Mouse (Mus musculus): ENCODE data around the gene Nae1. TPM values are rescaled to one million over a fixed set of nuclear protein-coding genes. Genes with fewer than 3 reads are reported as not detected.
"Not testable (repeated sequence)": the region's sequence is repeated elsewhere in the genome, so short reads cannot be mapped to it uniquely, and the experiment has no call there.

The Nae1 gene
- 59.2 and 64.1 TPM in 2 replicates for polyA plus RNA-seq (2015; fragmentation: Nextera tagmentation; extraction: Ambion mirVana)

DNA sequence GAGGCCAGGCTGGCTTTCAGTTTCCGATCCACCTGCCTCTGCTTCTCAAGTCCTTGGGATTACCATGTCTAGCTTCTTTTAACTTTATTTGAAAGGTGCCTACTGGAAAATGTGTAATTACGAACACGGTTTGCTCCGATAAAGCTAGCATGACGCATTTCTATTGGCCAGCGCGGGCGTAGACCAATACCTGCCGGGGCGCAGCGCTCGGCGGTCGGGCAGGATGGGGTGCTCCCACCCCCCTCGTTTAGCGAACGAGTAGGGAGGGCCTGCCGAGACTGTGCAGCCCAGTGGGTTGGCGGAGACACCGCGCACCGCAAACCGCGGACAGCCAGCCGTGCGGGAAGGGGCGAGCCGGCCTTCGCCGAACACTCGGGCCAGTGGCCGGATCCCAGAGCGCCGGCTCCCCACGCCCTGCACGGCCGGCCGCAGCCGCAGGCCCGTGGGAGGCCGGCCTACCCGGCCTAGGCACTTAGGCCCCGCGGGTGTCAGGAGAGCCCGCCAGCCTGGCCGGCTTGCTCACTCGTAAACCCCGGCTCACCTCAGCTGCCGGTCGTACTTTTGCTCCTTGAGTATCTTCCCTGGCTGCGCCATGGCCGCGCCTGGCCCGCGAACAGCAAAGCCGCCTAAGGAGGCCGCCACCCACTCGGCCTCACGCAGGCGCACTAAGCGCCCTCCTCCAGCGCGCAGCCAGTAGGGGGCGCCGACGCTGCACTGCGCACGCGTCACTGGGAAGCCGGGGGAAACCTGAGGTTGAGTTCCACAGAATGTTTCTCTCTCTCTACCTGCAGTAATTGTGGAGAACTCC is at the start of gene Nae1, which contains the start of gene Car7:
Nae1 (minus strand) TSS at position 667 of the 808 bp plus-strand sequence.
Car7 (plus strand) TSS at position 719 of the 808 bp plus-strand sequence.
- Histone ChIP-seq H3K9ac (ENCODE audit: low read length) (peak within 1 kb of the TSS; percentile 95), H3K4me1 (replicated peaks; ENCODE audit: control insufficient read depth, insufficient read depth) (no peaks in the 10 kb centered on the region; the same call in 1 of the 2 replicates), H3K4me3 (ENCODE audit: low read depth, low read length) (peak within 1 kb of the TSS; percentile 98), H3K27ac (replicated peaks) (peak within 1 kb of the TSS; percentile 91), H3K27me3 (ENCODE audit: control insufficient read depth, insufficient read depth, low read length) (no peaks in the 10 kb centered on the region), H3K4me2 (replicated peaks; ENCODE audit: low read depth) (peak within 1 kb of the TSS; percentile 69), H3K9me3 (ENCODE audit: control insufficient read depth, low read length) (no peaks in the 10 kb centered on the region), H3K36me3 (ENCODE audit: control insufficient read depth, insufficient read depth, low read length) (peaks cover 5% of the 10 kb centered on the region; the same call in 1 of the 2 replicates)
- WGBS, result under 1% methylated on average over 69 of the region's 70 CpGs
- TF ChIP-seq CTCF (IDR thresholded peaks at IDR 0.05; ENCODE audit: low read depth), result peak; percentile 99
- TF ChIP-seq EP300 (optimal IDR thresholded peaks at IDR 0.05), result no peak
- DNase-seq (ENCODE audit: low spot score) (peak; percentile 96), ATAC-seq (ENCODE audit: low FRiP score, low TSS enrichment) (peak; percentile 94)

DNA sequence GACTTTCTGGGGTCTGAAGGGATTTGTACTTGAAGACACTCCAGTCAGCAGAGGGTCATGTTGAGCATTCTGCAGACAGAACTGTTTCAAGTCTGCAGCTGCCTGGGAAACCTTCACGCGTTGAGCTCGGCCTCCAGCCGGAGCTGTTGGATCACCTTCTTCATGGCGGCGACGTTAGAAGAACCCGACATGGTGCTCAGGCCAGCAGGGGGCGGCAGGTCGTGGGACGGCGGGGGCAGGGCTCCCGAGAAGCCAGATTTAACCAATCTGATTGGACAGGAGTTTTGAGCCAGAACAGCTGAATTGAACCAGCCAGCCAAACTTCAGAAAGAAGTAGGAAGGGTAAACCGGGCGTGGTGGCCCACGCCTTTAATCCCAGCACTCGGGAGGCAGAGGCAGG is 43.2 kb upstream of the Nae1 start:
- not testable (repeated sequence) for H3K9me3 ChIP-seq (ENCODE audit: control insufficient read depth, low read length); H3K9ac ChIP-seq (ENCODE audit: low read length); H3K4me2 ChIP-seq (replicated peaks; ENCODE audit: low read depth); H3K36me3 ChIP-seq (ENCODE audit: control insufficient read depth, insufficient read depth, low read length); H3K4me1 ChIP-seq (replicated peaks; ENCODE audit: control insufficient read depth, insufficient read depth); H3K27me3 ChIP-seq (ENCODE audit: control insufficient read depth, insufficient read depth, low read length); H3K27ac ChIP-seq (replicated peaks); DNase-seq (ENCODE audit: low spot score); H3K4me3 ChIP-seq (ENCODE audit: low read depth, low read length); ATAC-seq (ENCODE audit: low FRiP score, low TSS enrichment)
- WGBS, result 73% methylated on average over 17 of the region's 17 CpGs

DNA sequence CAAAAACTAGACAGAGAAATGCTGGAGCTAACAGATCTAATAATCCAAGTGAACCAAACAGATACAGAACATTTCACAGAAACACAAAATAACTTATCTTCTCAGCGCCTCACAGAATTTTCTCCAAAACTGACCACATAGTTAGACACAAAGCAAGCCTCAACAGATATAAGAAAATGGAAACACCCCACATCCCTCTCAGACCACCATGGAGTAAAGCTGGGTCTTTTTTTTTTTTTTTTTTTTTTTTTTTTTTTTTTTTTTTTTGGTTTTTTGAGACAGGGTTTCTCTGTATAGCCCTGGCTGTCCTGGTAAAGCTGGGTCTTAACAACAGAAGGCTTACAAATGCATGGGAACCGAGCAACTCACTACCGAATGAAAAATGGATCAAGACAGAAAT is 42.4 kb upstream of the Nae1 start:
- DNase-seq (ENCODE audit: low spot score) (no peak), ATAC-seq (ENCODE audit: low FRiP score, low TSS enrichment) (no peak)
- no peak for TF ChIP-seq CTCF (IDR thresholded peaks at IDR 0.05; ENCODE audit: low read depth)
- no peak for TF ChIP-seq EP300 (optimal IDR thresholded peaks at IDR 0.05)
- 81% methylated on average over 3 of the region's 3 CpGs for WGBS
- no peak overlapping the region for H3K9ac ChIP-seq (ENCODE audit: low read length)
- H3K9me3 ChIP-seq (ENCODE audit: control insufficient read depth, low read length), result no peaks in the 10 kb centered on the region
- no peak overlapping the region for H3K4me2 ChIP-seq (replicated peaks; ENCODE audit: low read depth)
- no peaks in the 10 kb centered on the region for H3K27me3 ChIP-seq (ENCODE audit: control insufficient read depth, insufficient read depth, low read length)
- no peak overlapping the region for H3K4me3 ChIP-seq (ENCODE audit: low read depth, low read length)
- H3K4me1 ChIP-seq (replicated peaks; ENCODE audit: control insufficient read depth, insufficient read depth), result no peaks in the 10 kb centered on the region
- H3K27ac ChIP-seq (replicated peaks), result no peak overlapping the region
- no peaks in the 10 kb centered on the region for H3K36me3 ChIP-seq (ENCODE audit: control insufficient read depth, insufficient read depth, low read length)

GRCm38 (mm10) chr8:104570436-104571343 is 36.3 kb upstream of the Nae1 start:
- H3K27me3 ChIP-seq (ENCODE audit: control insufficient read depth, insufficient read depth, low read length), result no peaks in the 10 kb centered on the region
- ATAC-seq (ENCODE audit: low FRiP score, low TSS enrichment) (0 out of 2 replicates have a peak, but pooled peaks have one; percentile 57), DNase-seq (ENCODE audit: low spot score) (peak; percentile 83)
- no peak overlapping the region for H3K27ac ChIP-seq (replicated peaks)
- peak overlapping the region; percentile 78 for H3K4me2 ChIP-seq (replicated peaks; ENCODE audit: low read depth)
- no peaks in the 10 kb centered on the region for H3K36me3 ChIP-seq (ENCODE audit: control insufficient read depth, insufficient read depth, low read length)
- H3K9me3 ChIP-seq (ENCODE audit: control insufficient read depth, low read length), result no peaks in the 10 kb centered on the region
- 7% methylated on average over 26 of the region's 26 CpGs for WGBS
- TF ChIP-seq EP300 (optimal IDR thresholded peaks at IDR 0.05) (no peak), CTCF (IDR thresholded peaks at IDR 0.05; ENCODE audit: low read depth) (peak; percentile 81)
- H3K4me1 ChIP-seq (replicated peaks; ENCODE audit: control insufficient read depth, insufficient read depth), result no peaks in the 10 kb centered on the region
- peak overlapping the region; percentile 44 for H3K4me3 ChIP-seq (ENCODE audit: low read depth, low read length)
- H3K9ac ChIP-seq (ENCODE audit: low read length), result peak overlapping the region; percentile 28; the same call in 1 of the 2 replicates

- Histone ChIP-seq H3K27me3 (ENCODE audit: control insufficient read depth, insufficient read depth, low read length) (no peaks in the 10 kb centered on the region), H3K4me1 (replicated peaks; ENCODE audit: control insufficient read depth, insufficient read depth) (no peaks in the 10 kb centered on the region), H3K9ac (ENCODE audit: low read length) (no peak overlapping the region), H3K4me3 (ENCODE audit: low read depth, low read length) (no peak overlapping the region), H3K4me2 (replicated peaks; ENCODE audit: low read depth) (no peak overlapping the region), H3K27ac (replicated peaks) (no peak overlapping the region), H3K9me3 (ENCODE audit: control insufficient read depth, low read length) (no peaks in the 10 kb centered on the region), H3K36me3 (ENCODE audit: control insufficient read depth, insufficient read depth, low read length) (no peaks in the 10 kb centered on the region)
- peak; percentile 71 for TF ChIP-seq CTCF (IDR thresholded peaks at IDR 0.05; ENCODE audit: low read depth)
- TF ChIP-seq EP300 (optimal IDR thresholded peaks at IDR 0.05), result no peak
- ATAC-seq (ENCODE audit: low FRiP score, low TSS enrichment) (no peak), DNase-seq (ENCODE audit: low spot score) (no peak)
- 52% methylated on average over 1 of the region's 1 CpGs for WGBS
Measured at GRCm38 (mm10) chr8:104569559-104569958, 35.1 kb upstream of the Nae1 start.
